Mouse (Mus musculus): ENCODE results near the gene Cyp2d40. TPM values are rescaled to one million over a fixed set of nuclear protein-coding genes. Genes with fewer than 3 reads are reported as not detected.
"Not testable (repeated sequence)": the region's sequence is repeated elsewhere in the genome, so short reads cannot be mapped to it uniquely, and the experiment has no call there.

The Cyp2d40 gene
- total RNA-seq (2021) = not detected
- long read RNA-seq = 0 reads

DNA sequence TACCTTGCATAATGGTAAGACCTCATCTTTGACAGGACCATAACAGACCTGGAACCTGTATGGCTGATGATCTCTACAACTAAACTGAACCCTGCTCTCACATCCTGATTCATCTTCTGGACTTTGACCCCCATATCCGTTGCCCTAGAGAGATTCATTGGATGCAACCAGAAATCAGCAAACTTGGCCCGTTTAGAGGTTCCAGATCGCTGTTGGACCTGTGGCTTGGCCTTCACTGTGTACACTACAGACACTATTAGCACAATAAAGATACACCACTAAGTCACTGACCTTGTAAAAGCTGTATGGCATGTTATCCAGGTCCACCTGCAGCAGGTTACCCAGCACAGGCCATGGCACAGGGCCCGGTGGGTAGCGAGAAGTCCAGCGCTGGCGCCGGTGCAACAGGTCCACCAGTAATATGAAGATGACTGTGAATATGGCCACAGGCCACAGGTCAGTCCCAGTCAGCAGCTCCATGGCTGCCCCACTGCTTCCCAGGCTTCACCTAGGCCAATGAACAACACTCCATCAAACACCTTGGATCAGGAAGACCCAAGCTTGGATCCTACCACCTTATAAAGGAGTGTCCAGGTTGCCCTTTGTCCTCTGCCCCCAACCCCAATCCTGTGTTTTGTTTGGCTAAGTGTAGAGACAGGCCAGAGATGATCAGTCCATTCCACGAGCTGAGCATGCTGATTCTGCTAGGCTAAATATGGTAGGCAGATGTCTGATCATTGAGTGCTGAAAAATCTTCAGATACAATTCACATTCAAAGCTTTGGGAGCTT, at the start of gene Cyp2d40:
Gene Cyp2d40, minus strand, starts transcription at position 553 of the 790 bp plus-strand sequence.
- DNase-seq (ENCODE audit: low spot score in 2 of 2) = no peak

GRCm38 (mm10) chr15:82810556-82810955, 46.6 kb upstream of the Cyp2d40 start:
- DNase-seq (ENCODE audit: low spot score in 2 of 2) = no peak

GRCm38 (mm10) chr15:82809511-82809910, 45.5 kb upstream of the Cyp2d40 start:
- no peak for DNase-seq (ENCODE audit: low spot score in 2 of 2)

GRCm38 (mm10) chr15:82806969-82807763, 43.2 kb upstream of the Cyp2d40 start:
- no peak for DNase-seq (ENCODE audit: low spot score in 2 of 2)

- peak; percentile 91 to 94 for DNase-seq (ENCODE audit: low spot score in 2 of 2)
Observed at GRCm38 (mm10) chr15:82804708-82805639, 41.0 kb upstream of the Cyp2d40 start.

GRCm38 (mm10) chr15:82795936-82796440, 32.0 kb upstream of the Cyp2d40 start:
- no peak for DNase-seq (ENCODE audit: low spot score in 2 of 2)

GRCm38 (mm10) chr15:82794277-82794676, 30.3 kb upstream of the Cyp2d40 start, which contains the start of gene Cyp2d26:
Gene Cyp2d26, minus strand, starts transcription at chr15:82794294.
- DNase-seq (ENCODE audit: low spot score in 2 of 2) = no peak

DNA sequence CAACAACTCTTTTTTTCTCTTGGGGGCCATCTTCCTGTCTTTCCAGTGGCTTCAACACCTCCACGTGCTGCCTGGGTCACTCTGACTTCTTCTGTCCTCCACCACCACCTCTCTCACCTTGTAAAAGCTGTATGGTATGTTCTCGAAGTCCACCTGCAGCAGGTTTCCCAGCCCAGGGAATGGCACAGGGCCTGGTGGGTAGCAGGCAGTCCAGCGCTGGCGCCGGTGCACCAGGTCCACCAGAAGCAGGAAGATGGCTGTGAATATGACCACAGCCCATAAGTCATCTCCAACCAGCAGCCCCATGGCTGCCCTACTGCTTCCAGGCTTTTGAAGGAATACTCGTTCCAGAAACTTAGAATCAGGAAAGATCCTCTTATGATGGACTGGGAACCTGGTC, 29.9 kb upstream of the Cyp2d40 start:
- DNase-seq (ENCODE audit: low spot score in 2 of 2) = no peak

GRCm38 (mm10) chr15:82793454-82793853, 29.5 kb upstream of the Cyp2d40 start:
- DNase-seq (ENCODE audit: low spot score in 2 of 2) = no peak

GRCm38 (mm10) chr15:82792566-82792965, 28.6 kb upstream of the Cyp2d40 start:
- no peak for DNase-seq (ENCODE audit: low spot score in 2 of 2)

DNA sequence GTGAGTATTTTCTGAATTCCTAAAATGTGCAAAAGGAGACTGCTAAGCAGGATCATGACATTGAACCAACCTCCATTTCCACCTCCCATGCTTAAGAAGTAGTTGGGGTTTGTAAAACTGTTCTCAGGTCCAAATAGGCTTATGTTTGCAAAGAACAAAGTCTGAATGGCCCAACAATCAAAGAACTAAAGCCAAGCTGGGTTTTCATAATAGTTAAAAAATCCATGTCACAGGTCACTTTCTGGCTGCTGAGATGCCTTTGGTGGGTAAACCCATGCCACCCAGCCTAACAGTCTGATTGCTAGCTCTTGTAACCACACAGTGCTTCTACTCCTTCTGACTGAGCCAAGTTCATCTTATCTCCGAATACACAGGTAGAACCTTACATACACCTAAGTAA, 20.6 kb upstream of the Cyp2d40 start:
- no peak for DNase-seq (ENCODE audit: low spot score in 2 of 2)

DNA sequence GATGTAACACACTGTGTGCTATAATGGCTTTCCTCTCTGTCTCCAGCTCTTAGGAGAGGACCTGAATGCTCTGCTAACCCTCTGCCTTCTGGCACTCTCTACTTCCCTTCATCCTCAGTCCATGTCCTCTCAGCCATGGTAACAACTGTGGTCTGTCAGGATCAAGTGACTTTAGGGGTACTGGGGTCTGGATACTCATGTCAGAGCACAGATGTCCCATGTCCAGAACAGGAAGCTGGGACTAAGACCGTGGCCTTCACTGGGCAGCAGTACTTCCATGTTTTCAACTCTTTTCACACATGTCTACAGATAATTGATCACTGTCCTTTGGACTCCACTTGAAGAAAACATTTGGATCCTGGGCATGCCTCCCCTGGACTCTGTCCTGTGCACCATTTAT, 19.8 kb upstream of the Cyp2d40 start:
- no peak for DNase-seq (ENCODE audit: low spot score in 2 of 2)

DNA sequence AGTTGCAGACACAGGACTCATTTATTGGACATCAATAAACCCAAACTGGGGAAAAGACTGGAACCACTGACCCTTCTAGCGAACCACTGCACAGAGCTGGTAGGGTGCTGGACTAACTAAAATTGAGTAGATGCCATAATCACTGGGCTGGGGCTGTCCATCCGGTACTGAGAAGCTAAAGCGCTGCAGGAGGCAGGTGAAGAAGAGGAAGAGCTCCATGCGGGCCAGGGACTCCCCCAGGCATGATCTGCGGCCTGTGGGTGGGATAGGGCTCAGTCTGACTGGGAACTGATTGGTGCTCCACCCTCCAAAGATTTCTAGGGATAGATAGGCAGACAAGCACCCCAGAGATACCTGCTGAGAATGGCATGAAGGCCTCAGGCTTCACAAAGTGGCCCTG, 13.9 kb upstream of the Cyp2d40 start:
- DNase-seq (ENCODE audit: low spot score in 2 of 2) = not testable (repeated sequence)

DNA sequence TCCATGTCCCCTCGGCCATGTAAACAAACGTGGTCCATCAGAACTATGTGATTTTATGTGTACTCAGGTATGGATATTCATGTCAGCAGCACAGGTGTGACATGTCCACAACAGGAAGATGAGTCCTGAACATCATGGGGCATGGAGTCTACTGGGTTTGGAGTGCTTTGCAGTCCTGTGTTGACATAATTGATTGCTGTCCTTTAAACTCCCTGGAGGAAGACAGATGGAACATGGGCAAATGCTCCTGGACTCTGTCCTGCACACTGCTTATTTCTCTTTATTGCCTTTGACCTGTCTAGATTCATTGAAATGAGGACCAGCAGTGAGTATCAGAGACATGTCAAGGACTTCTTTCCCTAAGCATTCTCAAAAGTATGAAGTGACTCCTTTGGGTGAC, 2.0 kb upstream of the Cyp2d40 start:
- no peak for DNase-seq (ENCODE audit: low spot score in 2 of 2)

DNA sequence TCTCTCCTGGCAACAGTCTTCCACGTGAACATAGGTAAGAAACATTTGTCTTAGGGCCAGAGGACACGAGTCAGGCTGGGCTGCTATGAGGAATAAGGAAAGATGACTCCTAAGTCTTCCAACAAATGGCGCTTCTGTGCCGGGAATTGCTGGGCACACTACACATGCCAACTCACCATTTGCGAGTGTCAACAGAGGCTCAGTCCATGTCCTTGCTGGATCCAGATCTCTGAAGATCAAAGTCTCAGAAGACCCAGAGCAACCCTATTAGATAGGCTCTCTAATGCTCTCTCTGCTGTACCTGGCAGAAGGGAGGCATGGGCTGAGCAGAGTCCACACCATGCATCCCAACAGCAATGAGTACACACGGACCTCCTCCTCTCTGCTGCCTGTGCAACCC, 898 bp upstream of the Cyp2d40 start:
- DNase-seq (ENCODE audit: low spot score in 2 of 2) = no peak

- DNase-seq (ENCODE audit: low spot score in 2 of 2) = no peak
Observed at GRCm38 (mm10) chr15:82748141-82748540, 15.8 kb downstream of the Cyp2d40 start.

- DNase-seq (ENCODE audit: low spot score in 2 of 2) = no peak
Observed at GRCm38 (mm10) chr15:82747516-82747915, 16.5 kb downstream of the Cyp2d40 start.

DNA sequence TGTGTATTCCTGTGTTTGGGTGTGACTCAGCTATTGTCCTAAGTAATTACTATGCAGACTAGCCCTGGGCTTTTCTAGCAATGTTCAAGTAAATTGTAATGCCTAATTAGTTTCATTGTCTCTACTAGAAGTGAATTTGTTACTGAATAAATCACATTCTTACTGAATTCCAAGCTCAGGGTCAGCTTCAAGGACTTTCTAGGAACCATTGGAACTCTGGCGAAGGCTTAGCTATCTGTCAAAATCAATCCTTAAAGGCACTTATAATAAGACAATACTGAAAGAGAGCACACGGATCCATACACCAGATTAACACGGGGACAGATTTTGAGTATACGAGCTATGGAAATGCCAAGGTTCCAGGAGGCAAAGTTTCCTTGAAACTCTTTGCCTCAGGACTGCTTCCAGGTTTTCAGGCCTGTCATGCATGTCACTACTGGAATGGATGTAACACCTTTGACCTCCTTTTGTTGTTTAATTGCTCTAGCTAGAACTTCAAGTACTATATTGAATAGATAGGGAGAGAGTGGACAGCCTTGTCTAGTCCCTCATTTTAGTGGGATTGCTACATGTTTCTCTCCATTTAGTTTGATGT, 30.6 kb downstream of the Cyp2d40 start:
- DNase-seq (ENCODE audit: low spot score in 2 of 2) = not testable (repeated sequence)
